Comparison of ENCODE assay signal across 8 mouse cellular contexts in the genomic region with DNA sequence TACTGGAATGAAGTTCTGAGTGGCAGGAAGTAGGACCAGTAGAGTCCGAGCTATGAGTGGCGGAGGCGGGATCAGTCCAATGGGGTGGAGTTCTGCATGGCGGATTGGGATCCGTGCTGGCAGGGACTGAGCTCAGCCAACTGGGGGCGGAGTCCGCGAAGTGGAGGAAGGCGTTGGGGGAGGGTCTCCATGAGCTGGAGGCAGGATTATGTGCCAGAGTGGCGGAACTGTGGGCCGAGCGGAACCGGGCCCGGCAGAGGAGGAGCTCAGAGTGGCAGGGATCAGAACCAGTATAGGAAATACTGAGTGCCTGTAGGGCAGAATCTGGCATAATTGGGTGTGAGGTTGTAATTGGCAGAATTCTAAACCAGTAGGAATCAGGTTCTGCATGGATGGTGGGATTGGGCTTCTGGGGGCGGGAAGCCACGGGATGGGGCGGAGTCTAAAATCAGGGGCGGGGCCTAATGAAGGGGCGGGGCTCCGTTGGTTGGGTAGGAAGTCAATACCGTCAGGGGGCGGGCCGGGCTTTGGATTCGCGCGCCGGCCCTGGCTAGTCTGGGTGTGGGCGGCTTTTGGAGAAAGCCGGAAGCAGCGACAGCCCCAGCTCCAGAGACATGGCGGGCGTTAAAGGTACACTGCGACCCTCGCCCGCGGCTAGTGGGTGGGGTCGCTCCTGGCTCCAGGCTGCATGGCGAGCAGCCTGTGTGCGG. TPM values are rescaled to one million over a fixed set of nuclear protein-coding genes. Genes with fewer than 3 reads are reported as not detected.
DNase-seq lines count a peak whose midpoint lies in the region; ATAC-seq and TF ChIP-seq lines count a peak whose summit lies in the region.

A gene (plus strand): TSS at position 523 of the 710 bp plus-strand sequence.

- H3K9me3 ChIP-seq in forebrain, embryonic 10.5 days, result no peaks in the 10 kb centered on the region
- H3K9me3 ChIP-seq in heart, embryonic 15.5 days (replicated peaks), result no peaks in the 10 kb centered on the region
- no peaks in the 10 kb centered on the region for H3K9me3 ChIP-seq in liver, embryonic 14.5 days (ENCODE audit: control insufficient read depth, low read length)
- no peaks in the 10 kb centered on the region for H3K9me3 ChIP-seq in neural tube, embryonic 11.5 days (ENCODE audit: control insufficient read depth, low read length)
- H3K9me3 ChIP-seq in stomach, postnatal 0 days (ENCODE audit: control insufficient read depth, low read length), result no peaks in the 10 kb centered on the region

- peak within 1 kb of the TSS; percentile 96 for H3K27ac ChIP-seq in forebrain, embryonic 10.5 days
- H3K27ac ChIP-seq in heart, embryonic 15.5 days, result peak within 1 kb of the TSS; percentile 95
- H3K27ac ChIP-seq in liver, embryonic 14.5 days, result peak within 1 kb of the TSS; percentile 71
- H3K27ac ChIP-seq in neural tube, embryonic 11.5 days (ENCODE audit: low read depth, low read length), result peak within 1 kb of the TSS; percentile 86
- H3K27ac ChIP-seq in stomach, postnatal 0 days (replicated peaks), result peak within 1 kb of the TSS; percentile 97

- peak; percentile 96 for ATAC-seq in heart, embryonic 15.5 days (replicated peaks; ENCODE audit: insufficient number of reproducible peaks, insufficient read depth, low FRiP score, low read depth)
- ATAC-seq in liver, embryonic 14.5 days (ENCODE audit: insufficient read depth), result peak; percentile 93
- peak; percentile 98 for ATAC-seq in neural tube, embryonic 11.5 days (ENCODE audit: insufficient read depth, low FRiP score, low TSS enrichment)
- peak; percentile 99 for ATAC-seq in stomach, postnatal 0 days (ENCODE audit: low FRiP score, low TSS enrichment)

- H3K36me3 ChIP-seq in forebrain, embryonic 10.5 days (replicated peaks), result no peaks in the 10 kb centered on the region
- H3K36me3 ChIP-seq in heart, embryonic 15.5 days, result no peaks in the 10 kb centered on the region
- H3K36me3 ChIP-seq in liver, embryonic 14.5 days (replicated peaks; ENCODE audit: control insufficient read depth, insufficient read depth, low read depth), result no peaks in the 10 kb centered on the region
- H3K36me3 ChIP-seq in neural tube, embryonic 11.5 days (ENCODE audit: control insufficient read depth, insufficient read depth, low read length), result no peaks in the 10 kb centered on the region
- H3K36me3 ChIP-seq in stomach, postnatal 0 days (ENCODE audit: control insufficient read depth, insufficient read depth, low read length), result no peaks in the 10 kb centered on the region

- WGBS in forebrain, embryonic 10.5 days, result under 1% methylated on average over 39 of the region's 39 CpGs
- under 1% methylated on average over 39 of the region's 39 CpGs for WGBS in heart, embryonic 15.5 days
- WGBS in liver, embryonic 14.5 days (ENCODE audit: insufficient replicate concordance), result under 1% methylated on average over 39 of the region's 39 CpGs
- WGBS in neural tube, embryonic 11.5 days, result under 1% methylated on average over 35 of the region's 39 CpGs
- WGBS in stomach, postnatal 0 days, result 1% methylated on average over 35 of the region's 39 CpGs

- peak within 1 kb of the TSS; percentile 72 for H3K4me2 ChIP-seq in heart, embryonic 15.5 days
- H3K4me2 ChIP-seq in liver, embryonic 14.5 days (ENCODE audit: low read depth), result peak within 1 kb of the TSS; percentile 90
- H3K4me2 ChIP-seq in neural tube, embryonic 11.5 days (ENCODE audit: low read depth), result peak within 1 kb of the TSS; percentile 61
- peak within 1 kb of the TSS; percentile 65 for H3K4me2 ChIP-seq in stomach, postnatal 0 days (replicated peaks; ENCODE audit: low read depth)

- DNase-seq in CD8-positive naive resting alpha-beta T cell, adult 2 months (ENCODE audit: low read depth in 2 of 2, low spot score in 2 of 2), result peak; percentile 85 to 89
- DNase-seq in c-Kit-positive CD71-negative TER-119-negative erythroid progenitor cells, embryonic 14.5 days (ENCODE audit: low read depth), result peak; percentile 90
- peak; percentile 98 for DNase-seq in forebrain, embryonic 10.5 days (ENCODE audit: extremely low spot score, low spot score)
- DNase-seq in kidney, postnatal 25 days, result peak; percentile 99 to 100
- DNase-seq in liver, embryonic 14.5 days (ENCODE audit: low read depth in 3 of 3, low spot score in 3 of 3), result peak; percentile 89 to 92 (median 90)
- peak; percentile 98 for DNase-seq in neural tube, embryonic 11.5 days (ENCODE audit: low spot score)
- peak; percentile 99 for DNase-seq in stomach, postnatal 0 days (ENCODE audit: low spot score)

- no peak for TF ChIP-seq EP300 in liver, embryonic 14.5 days (IDR thresholded peaks at IDR 0.05; ENCODE audit: low read depth)
- no peak for TF ChIP-seq EP300 in stomach, postnatal 0 days (optimal IDR thresholded peaks at IDR 0.05)

- H3K9ac ChIP-seq in heart, embryonic 15.5 days, result peak within 1 kb of the TSS; percentile 95
- peak within 1 kb of the TSS; percentile 77 for H3K9ac ChIP-seq in liver, embryonic 14.5 days (replicated peaks)
- peak within 1 kb of the TSS; percentile 88 for H3K9ac ChIP-seq in neural tube, embryonic 11.5 days (ENCODE audit: low read length)
- peak within 1 kb of the TSS; percentile 97 for H3K9ac ChIP-seq in stomach, postnatal 0 days (ENCODE audit: low read length)

- peaks cover 21% of the 10 kb centered on the region for H3K4me1 ChIP-seq in forebrain, embryonic 10.5 days
- H3K4me1 ChIP-seq in heart, embryonic 15.5 days (replicated peaks), result peaks cover 19% of the 10 kb centered on the region
- peaks cover 33 to 36% of the 10 kb centered on the region in 2 experiments for H3K4me1 ChIP-seq in liver, embryonic 14.5 days (replicated peaks; ENCODE audit: control insufficient read depth in 2 of 2, insufficient read depth in 2 of 2, low read length in 1 of 2)
- peaks cover 9% of the 10 kb centered on the region; the same call in 1 of the 2 replicates for H3K4me1 ChIP-seq in neural tube, embryonic 11.5 days (ENCODE audit: control insufficient read depth, insufficient read depth, low read length)
- no peaks in the 10 kb centered on the region; the same call in 1 of the 2 replicates for H3K4me1 ChIP-seq in stomach, postnatal 0 days (replicated peaks; ENCODE audit: control insufficient read depth, insufficient read depth)

- H3K4me3 ChIP-seq in forebrain, embryonic 10.5 days, result peak within 1 kb of the TSS; percentile 84
- peak within 1 kb of the TSS; percentile 91 for H3K4me3 ChIP-seq in heart, embryonic 15.5 days
- peak within 1 kb of the TSS; percentile 70 to 85 for H3K4me3 ChIP-seq in liver, embryonic 14.5 days (ENCODE audit: insufficient read depth in 1 of 2, low read depth in 2 of 2, low read length in 2 of 2)
- H3K4me3 ChIP-seq in neural tube, embryonic 11.5 days (ENCODE audit: low read depth, low read length), result peak within 1 kb of the TSS; percentile 64
- H3K4me3 ChIP-seq in stomach, postnatal 0 days (ENCODE audit: low read depth, low read length), result peak within 1 kb of the TSS; percentile 96

- peak; percentile 43; the same call in 1 of the 2 replicates for TF ChIP-seq CTCF in liver, embryonic 14.5 days (IDR thresholded peaks at IDR 0.05; ENCODE audit: low read depth)
- TF ChIP-seq CTCF in stomach, postnatal 0 days (IDR thresholded peaks at IDR 0.05; ENCODE audit: low read depth), result peak; percentile 42

- H3K27me3 ChIP-seq in forebrain, embryonic 10.5 days (ENCODE audit: poor library complexity, severe bottlenecking), result no peaks in the 10 kb centered on the region
- no peaks in the 10 kb centered on the region for H3K27me3 ChIP-seq in heart, embryonic 15.5 days
- H3K27me3 ChIP-seq in liver, embryonic 14.5 days (ENCODE audit: control insufficient read depth, insufficient read depth, low read length), result no peaks in the 10 kb centered on the region
- no peaks in the 10 kb centered on the region for H3K27me3 ChIP-seq in neural tube, embryonic 11.5 days (ENCODE audit: control insufficient read depth, insufficient read depth, low read length)
- no peaks in the 10 kb centered on the region for H3K27me3 ChIP-seq in stomach, postnatal 0 days (ENCODE audit: control insufficient read depth, insufficient read depth, low read length)

RNA-seq across cellular contexts. Expression of the gene that starts here (rescaled TPM):
- 55.1 and 56.8 TPM in 2 replicates for polyA plus RNA-seq in forebrain, embryonic 10.5 days (2016; fragmentation: Nextera tagmentation; extraction: Ambion mirVana)
- 72.6 and 81.7 TPM in 2 replicates for polyA plus RNA-seq in heart, embryonic 15.5 days (2015; fragmentation: Nextera tagmentation; extraction: Ambion mirVana)
- 35.5 and 43.7 TPM in 2 replicates for polyA plus RNA-seq in liver, embryonic 14.5 days (2012; rRNA removed)
- 51.1 and 55.6 TPM in 2 replicates for polyA plus RNA-seq in liver, embryonic 14.5 days (2014; fragmentation: Nextera tagmentation; extraction: Ambion mirVana)
- 77.7 and 80.4 TPM in 2 replicates for polyA plus RNA-seq in neural tube, embryonic 11.5 days (2014; fragmentation: Nextera tagmentation; extraction: Ambion mirVana)
- 87.9 and 89.5 TPM in 2 replicates for polyA plus RNA-seq in stomach, postnatal 0 days (2015; fragmentation: Nextera tagmentation; extraction: Ambion mirVana)

Comparison
In these comparisons a context has a peak if more than half of its experiments do, and no peak if none do; other contexts are left out.
1. Peak in every context shown above with its lines: DNase-seq, ATAC-seq, H3K4me3 ChIP-seq and H3K27ac ChIP-seq.